8 mouse cellular contexts compared by ENCODE assay signal in the genomic region with DNA sequence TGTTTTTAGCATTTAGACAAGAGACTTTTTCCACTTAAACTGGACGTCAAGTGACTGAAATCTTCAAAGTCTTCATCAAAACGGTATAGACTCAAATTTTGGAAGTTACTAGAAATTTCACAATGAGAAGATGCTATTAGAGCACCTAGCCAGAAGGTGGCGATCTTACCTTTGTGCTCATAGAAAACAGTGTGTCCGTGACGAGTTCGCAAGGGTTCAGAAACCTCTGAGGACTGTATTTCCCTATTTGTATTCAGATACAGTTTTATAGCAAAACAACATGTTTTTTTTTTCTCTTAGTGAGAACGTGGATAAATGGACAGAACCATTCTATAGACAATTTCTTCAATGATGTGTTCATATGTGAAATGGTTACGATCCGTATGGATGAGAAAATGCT. TPM values are rescaled to one million over a fixed set of nuclear protein-coding genes. Genes with fewer than 3 reads are reported as not detected.
DNase-seq lines count a peak whose midpoint lies in the region; ATAC-seq and TF ChIP-seq lines count a peak whose summit lies in the region.

No protein-coding gene starts in this region.

- no peaks in the 10 kb centered on the region for H3K27me3 ChIP-seq in liver, embryonic 12.5 days (replicated peaks)
- no peaks in the 10 kb centered on the region for H3K27me3 ChIP-seq in midbrain, embryonic 15.5 days (replicated peaks)

- ATAC-seq in liver, embryonic 12.5 days, result no peak
- no peak for ATAC-seq in midbrain, embryonic 15.5 days (replicated peaks)

- peak; percentile 10 for DNase-seq in liver
- peak; percentile 69 for DNase-seq in ES-CJ7 (ENCODE audit: low read depth, low spot score)
- peak; percentile 17 to 63 for DNase-seq in frontal cortex, postnatal 36 days (ENCODE audit: low spot score in 2 of 2)
- DNase-seq in left cerebral cortex, postnatal 10 days (ENCODE audit: extremely low spot score in 1 of 2, low spot score in 2 of 2), result peak; percentile 26 to 34
- DNase-seq in right cerebral cortex, adult 2 months (ENCODE audit: low spot score in 2 of 2), result peak; percentile 39 to 73

- intact Hi-C loops in left cerebral cortex, postnatal 10 days (cut with DNase I), result loop anchor here (5.0 to 10.0 kb wide), 2 partner anchors 88 to 681 kb away; no protein-coding TSS in a partner anchor

- H3K36me3 ChIP-seq in liver, embryonic 12.5 days, result no peaks in the 10 kb centered on the region
- no peaks in the 10 kb centered on the region for H3K36me3 ChIP-seq in midbrain, embryonic 15.5 days (replicated peaks)

- H3K27ac ChIP-seq in liver, embryonic 12.5 days, result no peak overlapping the region
- H3K27ac ChIP-seq in bone marrow, adult 2 months (ENCODE audit: control insufficient read depth, insufficient read depth, low read depth, low read length, poor library complexity), result no peak overlapping the region
- no peak overlapping the region for H3K27ac ChIP-seq in midbrain, embryonic 15.5 days

- no peak overlapping the region for H3K4me2 ChIP-seq in liver, embryonic 12.5 days
- no peak overlapping the region for H3K4me2 ChIP-seq in midbrain, embryonic 15.5 days

- H3K4me1 ChIP-seq in liver, embryonic 12.5 days, result no peaks in the 10 kb centered on the region
- no peaks in the 10 kb centered on the region; the same call in 1 of the 2 replicates for H3K4me1 ChIP-seq in bone marrow, adult 2 months (ENCODE audit: control insufficient read depth, insufficient read depth, low read length)
- peaks cover 14% of the 10 kb centered on the region for H3K4me1 ChIP-seq in midbrain, embryonic 15.5 days

- no peaks in the 10 kb centered on the region for H3K9me3 ChIP-seq in liver, embryonic 12.5 days (replicated peaks)
- H3K9me3 ChIP-seq in midbrain, embryonic 15.5 days, result no peaks in the 10 kb centered on the region

- no peak for TF ChIP-seq POLR2A in bone marrow, adult 2 months (IDR thresholded peaks at IDR 0.05; ENCODE audit: borderline replicate concordance, control insufficient read depth, low read depth, low read length)

- no peak overlapping the region for H3K9ac ChIP-seq in liver, embryonic 12.5 days
- no peak overlapping the region for H3K9ac ChIP-seq in midbrain, embryonic 15.5 days

- 29% methylated on average over 9 of the region's 9 CpGs for WGBS in liver, embryonic 12.5 days (ENCODE audit: insufficient replicate concordance)
- 22% methylated on average over 9 of the region's 9 CpGs for WGBS in bone marrow, adult 2 months
- 38% methylated on average over 9 of the region's 9 CpGs for WGBS in midbrain, embryonic 15.5 days

- TF ChIP-seq CTCF in bone marrow, adult 2 months (IDR thresholded peaks at IDR 0.05; ENCODE audit: control insufficient read depth, insufficient read depth, low read length), result 0 out of 2 replicates have a peak, but pooled peaks have one; percentile 2

- no peak overlapping the region for H3K4me3 ChIP-seq in liver, embryonic 12.5 days
- no peak overlapping the region for H3K4me3 ChIP-seq in bone marrow, adult 2 months (replicated peaks; ENCODE audit: control insufficient read depth, low read depth, low read length)
- no peak overlapping the region for H3K4me3 ChIP-seq in midbrain, embryonic 15.5 days

RNA-seq across cellular contexts. Expression of a gene that starts 37.3 kb away (rescaled TPM):
- polyA plus RNA-seq in liver, embryonic 12.5 days (2016; fragmentation: Nextera tagmentation; extraction: Ambion mirVana), result not detected in 2 replicates
- polyA plus RNA-seq in bone marrow, adult 2 months (2011; ENCODE audit: insufficient read depth, insufficient read length, low replicate concordance, missing spikeins), result not detected in 2 replicates
- not detected for total RNA-seq in left cerebral cortex, postnatal 10 days (2021)
- not detected in 2 replicates for polyA plus RNA-seq in midbrain, embryonic 15.5 days (2015; fragmentation: Nextera tagmentation; extraction: Ambion mirVana)

Comparison
In these comparisons a context has a peak if more than half of its experiments do, and no peak if none do; other contexts are left out.
1. DNase-seq: peak in every context shown above with its lines; median percentile 69 in ES-CJ7; 56 in right cerebral cortex, adult 2 months; 40 in frontal cortex, postnatal 36 days; 30 in left cerebral cortex, postnatal 10 days; 10 in liver.